Mouse (Mus musculus): ENCODE data around the gene Ptcd2.
"Not testable (repeated sequence)": the region's sequence is repeated elsewhere in the genome, so short reads cannot be mapped to it uniquely, and the experiment has no call there.

DNA sequence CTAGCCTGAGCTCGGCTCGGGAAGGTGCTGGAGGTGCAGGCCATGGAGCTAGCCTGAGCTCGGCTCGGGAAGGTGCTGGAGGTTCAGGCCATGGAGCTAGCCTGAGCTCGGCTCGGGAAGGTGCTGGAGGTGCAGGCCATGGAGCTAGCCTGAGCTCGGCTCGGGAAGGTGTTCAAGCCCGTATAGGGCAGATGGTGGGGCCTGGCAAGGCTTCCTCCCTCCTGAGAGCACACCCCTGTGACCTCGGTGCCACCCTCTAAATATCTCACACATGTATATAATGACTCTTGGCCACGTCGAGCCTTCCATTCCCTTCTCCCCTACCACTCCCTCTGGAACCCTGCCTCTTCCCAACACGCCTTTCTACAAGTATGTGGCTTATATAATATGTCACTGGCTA lies 21.6 kb downstream of the Ptcd2 start:
- TF ChIP-seq CTCF (IDR thresholded peaks at IDR 0.05; ENCODE audit: borderline replicate concordance, insufficient read depth, low read length); POLR2A (IDR thresholded peaks at IDR 0.05; ENCODE audit: low read depth, low read length): not testable (repeated sequence)

All from embryonic fibroblast, embryonic 13.5 days (primary cell).